Mouse (Mus musculus): ENCODE data around the gene Dclk2. TPM values are rescaled to one million over a fixed set of nuclear protein-coding genes. Genes with fewer than 3 reads are reported as not detected.

Gene Dclk2
- polyA plus RNA-seq, 1 experiment, result 3.2 TPM

DNA sequence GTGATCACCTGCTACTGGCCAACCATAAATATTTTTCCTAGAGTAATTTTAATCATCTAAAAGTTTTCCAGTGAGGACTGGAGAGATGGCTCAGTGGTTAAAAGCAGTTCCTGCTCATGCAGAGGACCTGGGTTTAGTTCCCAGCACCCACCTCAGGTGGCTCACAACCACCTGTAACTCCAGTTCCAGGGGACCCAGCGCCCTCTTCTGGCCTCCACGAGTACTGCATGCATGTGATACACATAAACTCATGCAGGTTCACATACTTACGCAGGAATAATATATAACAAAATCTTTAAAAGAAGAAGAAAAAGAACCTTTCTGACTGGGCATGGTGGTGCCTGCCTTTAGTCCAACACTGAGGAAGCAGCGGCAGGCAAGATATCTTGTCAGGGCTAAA is 33.2 kb upstream of the Dclk2 start:
- no peaks in the 10 kb centered on the region for H3K36me3 ChIP-seq (ENCODE audit: control insufficient read depth, insufficient read depth, low read length)
- no peak overlapping the region for H3K27ac ChIP-seq (ENCODE audit: insufficient read depth, low read depth, low read length)
- no peaks in the 10 kb centered on the region for H3K4me1 ChIP-seq (ENCODE audit: control insufficient read depth, insufficient read depth, low read length)
- DNase-seq, result no peak
- TF ChIP-seq CTCF (conservative IDR thresholded peaks at IDR 0.05; ENCODE audit: insufficient read depth, insufficient read length, low read depth, low read length) (0 out of 2 replicates have a peak, but pooled peaks have one; percentile 12), POLR2A (IDR thresholded peaks at IDR 0.05; ENCODE audit: low read depth, low read length) (no peak)
- H3K4me3 ChIP-seq (ENCODE audit: insufficient read depth, low read depth, low read length), result no peak overlapping the region
- no peaks in the 10 kb centered on the region for H3K27me3 ChIP-seq (replicated peaks; ENCODE audit: control insufficient read depth, insufficient read depth, low read length)
- WGBS, result 88% methylated on average over 4 of the region's 4 CpGs

DNA sequence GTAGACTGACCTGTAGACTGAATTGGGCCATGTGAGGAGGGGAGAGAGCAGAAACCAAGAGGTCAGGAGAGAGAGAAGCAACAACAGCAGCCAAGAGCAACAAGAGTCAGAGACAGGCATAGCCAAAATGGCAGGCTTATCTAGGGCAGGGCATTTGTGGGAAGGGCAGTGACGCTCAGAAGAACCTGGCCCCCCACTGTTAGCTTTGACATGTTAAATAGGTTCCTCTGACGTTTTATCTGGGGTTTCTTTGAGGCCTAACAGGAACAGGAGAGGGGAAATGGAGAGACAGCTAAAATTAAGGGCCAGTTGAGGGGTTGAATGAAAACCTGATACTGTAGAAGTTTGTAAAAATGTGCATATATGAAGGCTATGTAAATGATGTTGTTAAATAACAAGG is 30.0 kb upstream of the Dclk2 start:
- Histone ChIP-seq H3K27ac (ENCODE audit: insufficient read depth, low read depth, low read length) (no peak overlapping the region), H3K36me3 (ENCODE audit: control insufficient read depth, insufficient read depth, low read length) (no peaks in the 10 kb centered on the region), H3K4me3 (ENCODE audit: insufficient read depth, low read depth, low read length) (no peak overlapping the region), H3K4me1 (ENCODE audit: control insufficient read depth, insufficient read depth, low read length) (no peaks in the 10 kb centered on the region), H3K27me3 (replicated peaks; ENCODE audit: control insufficient read depth, insufficient read depth, low read length) (no peaks in the 10 kb centered on the region)
- 47% methylated on average over 2 of the region's 2 CpGs for WGBS
- DNase-seq, result no peak
- no peak for TF ChIP-seq POLR2A (IDR thresholded peaks at IDR 0.05; ENCODE audit: low read depth, low read length)
- no peak for TF ChIP-seq CTCF (conservative IDR thresholded peaks at IDR 0.05; ENCODE audit: insufficient read depth, insufficient read length, low read depth, low read length)

DNA sequence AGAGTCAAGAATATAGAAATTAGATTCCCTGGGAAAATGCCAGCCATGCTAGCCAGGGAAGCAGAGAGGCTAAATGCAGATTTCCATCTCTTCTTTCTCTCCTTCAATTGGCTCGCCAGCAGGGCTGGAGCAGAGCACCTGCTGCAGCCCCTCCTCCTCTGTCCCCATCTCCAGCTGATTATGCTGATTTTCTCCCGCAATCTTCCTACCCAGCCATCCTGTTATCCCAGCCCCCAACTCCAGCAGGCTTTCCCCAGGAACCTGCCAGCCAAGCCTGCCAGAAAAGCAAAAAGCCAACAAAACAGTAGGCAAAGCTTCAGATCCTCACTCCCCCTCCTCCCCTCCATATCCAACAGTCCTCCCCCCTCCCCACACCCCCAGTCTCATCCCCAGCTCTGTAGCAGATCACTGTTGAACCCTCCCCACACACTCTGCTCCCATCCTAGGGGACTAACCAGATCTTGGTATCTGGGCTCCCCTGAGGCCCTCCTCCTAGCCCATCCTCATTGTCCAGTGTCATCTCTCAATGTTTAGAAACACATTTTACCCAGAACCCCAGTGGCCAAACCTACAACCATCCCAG is 15.7 kb upstream of the Dclk2 start:
- Histone ChIP-seq H3K27ac (ENCODE audit: insufficient read depth, low read depth, low read length) (no peak overlapping the region), H3K27me3 (replicated peaks; ENCODE audit: control insufficient read depth, insufficient read depth, low read length) (no peaks in the 10 kb centered on the region), H3K4me1 (ENCODE audit: control insufficient read depth, insufficient read depth, low read length) (no peaks in the 10 kb centered on the region), H3K4me3 (ENCODE audit: insufficient read depth, low read depth, low read length) (no peak overlapping the region), H3K36me3 (ENCODE audit: control insufficient read depth, insufficient read depth, low read length) (no peaks in the 10 kb centered on the region)
- TF ChIP-seq CTCF (conservative IDR thresholded peaks at IDR 0.05; ENCODE audit: insufficient read depth, insufficient read length, low read depth, low read length) (no peak), POLR2A (IDR thresholded peaks at IDR 0.05; ENCODE audit: low read depth, low read length) (no peak)
- 19% methylated on average over 2 of the region's 2 CpGs for WGBS
- DNase-seq, result no peak

- H3K36me3 ChIP-seq (ENCODE audit: control insufficient read depth, insufficient read depth, low read length), result no peaks in the 10 kb centered on the region
- H3K27me3 ChIP-seq (replicated peaks; ENCODE audit: control insufficient read depth, insufficient read depth, low read length), result no peaks in the 10 kb centered on the region
- no peak for DNase-seq
- 77% methylated on average over 7 of the region's 7 CpGs for WGBS
- TF ChIP-seq CTCF (conservative IDR thresholded peaks at IDR 0.05; ENCODE audit: insufficient read depth, insufficient read length, low read depth, low read length), result no peak
- no peak for TF ChIP-seq POLR2A (IDR thresholded peaks at IDR 0.05; ENCODE audit: low read depth, low read length)
- no peaks in the 10 kb centered on the region for H3K4me1 ChIP-seq (ENCODE audit: control insufficient read depth, insufficient read depth, low read length)
- no peak overlapping the region for H3K27ac ChIP-seq (ENCODE audit: insufficient read depth, low read depth, low read length)
- H3K4me3 ChIP-seq (ENCODE audit: insufficient read depth, low read depth, low read length), result no peak overlapping the region
Observed at GRCm38 (mm10) chr3:86933446-86933845, 12.8 kb upstream of the Dclk2 start.

DNA sequence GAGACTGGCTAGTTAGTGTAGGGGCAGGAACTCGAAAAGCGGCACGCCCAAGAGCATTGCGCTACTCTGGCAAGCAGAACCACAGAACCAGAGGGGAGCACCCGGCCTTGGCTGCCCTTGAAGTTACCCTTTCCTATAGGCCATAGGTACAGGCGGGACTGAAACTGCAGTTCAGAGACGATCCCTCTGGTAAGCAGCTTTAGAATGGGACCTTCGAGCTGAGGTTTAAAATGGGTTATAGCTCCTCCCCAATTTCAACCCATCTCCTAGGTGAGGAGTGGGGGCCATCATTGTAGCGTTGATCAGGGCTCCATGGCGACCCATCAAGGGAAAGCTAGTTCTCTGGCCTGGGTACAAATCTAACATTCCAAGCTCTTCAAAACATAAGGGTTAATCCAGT is 3.0 kb upstream of the Dclk2 start:
- 86% methylated on average over 10 of the region's 10 CpGs for WGBS
- no peak overlapping the region for H3K27ac ChIP-seq (ENCODE audit: insufficient read depth, low read depth, low read length)
- no peaks in the 10 kb centered on the region for H3K27me3 ChIP-seq (replicated peaks; ENCODE audit: control insufficient read depth, insufficient read depth, low read length)
- no peak for DNase-seq
- H3K4me1 ChIP-seq (ENCODE audit: control insufficient read depth, insufficient read depth, low read length), result no peaks in the 10 kb centered on the region
- no peaks in the 10 kb centered on the region for H3K36me3 ChIP-seq (ENCODE audit: control insufficient read depth, insufficient read depth, low read length)
- H3K4me3 ChIP-seq (ENCODE audit: insufficient read depth, low read depth, low read length), result no peak overlapping the region
- TF ChIP-seq POLR2A (IDR thresholded peaks at IDR 0.05; ENCODE audit: low read depth, low read length) (no peak), CTCF (conservative IDR thresholded peaks at IDR 0.05; ENCODE audit: insufficient read depth, insufficient read length, low read depth, low read length) (no peak)

GRCm38 (mm10) chr3:86921181-86921975 is 726 bp upstream of the Dclk2 start:
- Histone ChIP-seq H3K4me1 (ENCODE audit: control insufficient read depth, insufficient read depth, low read length) (no peaks in the 10 kb centered on the region), H3K27ac (ENCODE audit: insufficient read depth, low read depth, low read length) (no peak overlapping the region), H3K27me3 (replicated peaks; ENCODE audit: control insufficient read depth, insufficient read depth, low read length) (no peaks in the 10 kb centered on the region), H3K4me3 (ENCODE audit: insufficient read depth, low read depth, low read length) (no peak overlapping the region), H3K36me3 (ENCODE audit: control insufficient read depth, insufficient read depth, low read length) (no peaks in the 10 kb centered on the region)
- TF ChIP-seq CTCF (conservative IDR thresholded peaks at IDR 0.05; ENCODE audit: insufficient read depth, insufficient read length, low read depth, low read length), result no peak
- no peak for TF ChIP-seq POLR2A (IDR thresholded peaks at IDR 0.05; ENCODE audit: low read depth, low read length)
- peak; percentile 10 for DNase-seq
- 61% methylated on average over 18 of the region's 18 CpGs for WGBS

- H3K4me3 ChIP-seq (ENCODE audit: insufficient read depth, low read depth, low read length), result peak overlapping the region; percentile 91
Observed at GRCm38 (mm10) chr3:86919641-86920342, 860 bp downstream of the Dclk2 start.

More at GRCm38 (mm10) chr3:86919641-86920342, 860 bp downstream of the Dclk2 start:
- 2% methylated on average over 61 of the region's 61 CpGs for WGBS
- TF ChIP-seq POLR2A (IDR thresholded peaks at IDR 0.05; ENCODE audit: low read depth, low read length) (no peak), CTCF (conservative IDR thresholded peaks at IDR 0.05; ENCODE audit: insufficient read depth, insufficient read length, low read depth, low read length) (no peak)
- Histone ChIP-seq H3K27me3 (replicated peaks; ENCODE audit: control insufficient read depth, insufficient read depth, low read length) (no peaks in the 10 kb centered on the region), H3K4me1 (ENCODE audit: control insufficient read depth, insufficient read depth, low read length) (no peaks in the 10 kb centered on the region), H3K36me3 (ENCODE audit: control insufficient read depth, insufficient read depth, low read length) (no peaks in the 10 kb centered on the region), H3K27ac (ENCODE audit: insufficient read depth, low read depth, low read length) (no peak overlapping the region)
- peak; percentile 19 for DNase-seq

All from kidney, adult 2 months (tissue).